Mouse (Mus musculus) layer of hippocampus, postnatal 25 days (tissue): ENCODE data around the gene Nlk. TPM values are rescaled to one million over a fixed set of nuclear protein-coding genes. Genes with fewer than 3 reads are reported as not detected.

Experiments used
- DNase-seq, 2 experiments: peaks; one replicate each; pipeline ENCODE4 v3.0.0; 2022; ENCODE audit warnings: mixed read lengths in 2 of 2, low spot score in 1 of 2; ENCODE audit errors: extremely low spot score in 1 of 2
- total RNA-seq, 2 experiments: library from RNA; stranded (reverse); gene quantifications; 2 replicates each; pipeline ENCODE4 v1.2.3; 2021

Nlk gene
- total RNA-seq, result 10 to 100 TPM; 42.5 to 45.1 TPM

GRCm38 (mm10) chr11:78696777-78697752 is at the start of gene Nlk:
Nlk (minus strand) TSS chr11:78697373.
- peak; percentile 97 for DNase-seq

GRCm38 (mm10) chr11:78746264-78746663 is 49.1 kb upstream of the Nlk start:
- DNase-seq, result no peak

DNA sequence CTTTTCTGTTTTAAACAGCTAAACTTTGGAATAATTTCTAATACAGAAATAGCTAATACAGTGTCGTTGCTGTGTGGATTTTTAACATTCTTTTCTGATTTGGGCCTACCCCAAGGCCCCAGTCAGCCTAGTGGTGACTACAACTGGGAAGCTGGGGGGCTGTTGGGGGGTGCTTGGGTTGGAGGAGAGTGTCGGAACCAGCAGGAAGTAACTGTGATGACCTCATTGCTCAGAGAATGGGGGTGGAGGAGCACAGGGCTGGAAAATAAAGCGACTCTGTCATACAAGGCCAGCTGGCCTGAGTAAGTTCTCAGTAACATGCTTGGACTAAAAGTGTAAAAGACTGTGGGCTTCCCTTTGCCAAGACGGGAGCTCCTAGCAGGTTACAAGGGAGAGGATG is 48.3 kb upstream of the Nlk start:
- no peak for DNase-seq

DNA sequence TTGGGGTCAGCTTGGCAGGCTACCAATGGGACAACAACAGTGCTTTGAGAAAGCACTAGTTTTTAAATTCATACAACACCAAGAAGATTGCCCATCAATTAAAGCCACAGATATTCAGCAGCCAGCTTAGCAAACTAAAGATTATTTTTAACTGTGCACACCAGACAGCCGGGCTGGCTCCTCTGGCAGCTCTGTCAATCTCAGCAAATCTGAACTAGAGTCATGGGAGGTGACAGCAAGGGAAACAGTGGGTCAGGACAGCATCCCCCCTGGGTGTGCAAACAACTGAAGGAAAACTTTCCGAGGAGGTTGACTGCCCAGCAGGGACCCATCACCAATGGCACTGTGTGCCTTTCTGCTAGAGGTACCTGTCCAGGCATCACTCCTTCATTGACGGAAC is 45.3 kb upstream of the Nlk start:
- DNase-seq, result no peak

DNA sequence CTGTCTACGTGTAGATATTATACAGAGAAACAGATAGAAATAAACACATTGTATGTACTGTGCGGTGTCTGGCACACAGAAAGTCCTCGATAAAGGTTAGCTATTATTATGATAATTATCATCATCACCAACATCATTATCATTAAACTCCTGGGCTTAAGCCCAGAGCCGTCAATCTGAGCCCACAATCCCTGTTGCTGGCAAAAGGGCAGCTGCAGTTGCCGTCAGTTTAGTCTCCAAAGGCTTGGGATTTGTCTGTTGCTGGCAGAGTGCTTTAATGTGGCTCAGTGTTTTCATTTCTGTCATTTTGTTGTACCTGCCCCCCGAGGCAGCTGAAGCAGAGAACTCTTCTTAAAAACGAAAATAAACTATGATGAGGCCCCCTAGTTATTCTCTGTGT is 44.8 kb upstream of the Nlk start:
- no peak for DNase-seq

- DNase-seq, result no peak
These were observed 42.2 kb upstream of the Nlk start for GRCm38 (mm10) chr11:78739361-78739760.

GRCm38 (mm10) chr11:78736877-78737408 is 39.8 kb upstream of the Nlk start:
- DNase-seq, result no peak

DNA sequence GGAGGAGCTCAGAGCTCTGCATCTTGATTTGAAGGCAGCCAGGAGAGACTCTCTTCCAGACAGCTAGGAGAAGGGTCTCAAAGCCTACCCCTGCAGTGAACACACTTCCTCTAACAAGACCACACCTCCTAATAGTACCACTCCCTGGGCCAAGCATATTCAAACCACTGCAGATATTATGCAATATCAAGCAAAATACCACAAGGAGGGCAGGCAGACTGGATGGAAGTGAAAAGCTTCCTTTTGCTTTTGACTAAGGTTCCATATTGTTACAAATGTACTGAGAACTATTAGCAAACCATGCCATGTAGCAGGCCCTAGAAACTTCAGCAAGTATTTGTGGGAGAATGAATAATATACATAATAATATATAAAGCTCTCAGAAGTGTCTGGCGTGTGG is 38.0 kb upstream of the Nlk start:
- DNase-seq, result no peak

DNA sequence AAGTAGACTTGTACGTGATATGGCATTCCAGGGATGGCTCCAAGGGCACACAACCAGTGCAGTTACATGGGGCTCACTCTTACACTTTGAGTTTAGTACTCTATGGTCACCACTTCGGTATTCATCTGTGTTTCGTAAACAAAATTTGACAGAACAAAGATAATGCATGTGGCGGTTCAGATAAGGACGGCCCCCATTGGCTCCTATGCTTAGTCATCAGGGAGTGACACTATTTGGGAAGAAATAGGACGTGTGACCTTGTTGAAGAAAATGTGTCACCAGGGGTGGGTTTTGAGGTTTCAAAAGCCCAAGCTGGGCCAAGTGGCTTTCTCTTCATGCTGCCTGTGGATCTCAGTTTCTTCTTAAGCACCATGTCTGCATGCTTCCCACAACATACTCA is 35.4 kb upstream of the Nlk start:
- no peak for DNase-seq

GRCm38 (mm10) chr11:78730902-78731301 is 33.7 kb upstream of the Nlk start:
- DNase-seq, result no peak

- no peak for DNase-seq
These were observed 30.9 kb upstream of the Nlk start for GRCm38 (mm10) chr11:78728041-78728440.

GRCm38 (mm10) chr11:78726366-78726765 is 29.2 kb upstream of the Nlk start:
- no peak for DNase-seq

- DNase-seq, result no peak
These were observed 27.6 kb upstream of the Nlk start for GRCm38 (mm10) chr11:78724792-78725191.

GRCm38 (mm10) chr11:78721419-78721818 is 24.2 kb upstream of the Nlk start:
- DNase-seq, result no peak

DNA sequence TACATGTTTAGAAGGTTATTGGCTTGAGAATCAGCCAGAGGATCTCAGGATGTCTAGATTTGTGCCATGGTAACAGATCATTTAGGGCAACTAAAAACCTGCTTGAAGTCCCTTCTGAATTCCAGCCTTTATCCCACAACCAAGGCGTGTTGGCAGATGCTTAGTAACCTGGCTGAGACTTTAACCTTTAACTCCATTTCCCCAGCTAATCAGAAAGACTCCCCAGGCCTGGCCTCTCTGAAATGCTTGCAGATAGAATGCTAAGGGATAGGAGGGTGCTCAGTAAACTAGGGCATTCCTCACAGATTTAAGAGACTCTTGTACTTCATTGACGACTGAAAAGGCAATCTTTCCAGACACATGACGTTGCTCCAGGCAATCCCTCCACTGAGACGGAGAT is 20.5 kb upstream of the Nlk start:
- no peak for DNase-seq

- no peak for DNase-seq
These were observed 11.5 kb upstream of the Nlk start for GRCm38 (mm10) chr11:78708642-78709041.

DNA sequence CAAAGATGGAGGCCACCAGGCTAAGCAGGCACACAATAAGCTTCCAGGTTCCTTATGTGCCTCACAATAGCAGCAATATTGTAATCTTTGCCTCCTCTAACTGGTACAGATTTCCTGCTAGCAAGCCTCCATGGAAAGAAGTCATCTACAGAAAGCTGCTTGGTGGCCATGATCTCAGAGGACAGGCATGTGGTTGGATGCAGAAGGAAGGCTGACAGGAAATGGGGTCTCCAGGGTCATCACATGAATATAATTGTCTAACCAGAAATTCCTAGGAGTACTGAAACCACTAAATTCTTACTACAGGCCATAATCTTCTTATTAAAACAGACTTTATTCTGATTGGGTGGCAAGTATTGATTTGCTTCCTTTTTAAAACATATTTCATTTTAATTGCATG is 8.9 kb upstream of the Nlk start:
- no peak for DNase-seq

GRCm38 (mm10) chr11:78703085-78703484 is 5.9 kb upstream of the Nlk start:
- DNase-seq, result no peak

- DNase-seq, result no peak
These were observed 5.1 kb upstream of the Nlk start for GRCm38 (mm10) chr11:78702319-78702718.

- DNase-seq, result peak; percentile 61
These were observed 589 bp upstream of the Nlk start for GRCm38 (mm10) chr11:78697753-78698171.

GRCm38 (mm10) chr11:78694249-78694648 is 2.9 kb downstream of the Nlk start:
- no peak for DNase-seq

- no peak for DNase-seq
These were observed 3.9 kb downstream of the Nlk start for GRCm38 (mm10) chr11:78693307-78693706.
